Mouse (Mus musculus): ENCODE data around the gene Cd9. TPM values are rescaled to one million over a fixed set of nuclear protein-coding genes. Genes with fewer than 3 reads are reported as not detected.

The Cd9 gene
- polyA plus RNA-seq, 1 experiment from 2014 or later, result 93.3 TPM

GRCm38 (mm10) chr6:125480396-125481361 lies 13.9 kb downstream of the Cd9 start:
- 16% methylated on average over 12 of the region's 12 CpGs for WGBS (ENCODE audit: insufficient replicate concordance)
- ATAC-seq, result peak; percentile 49
- H3K27ac ChIP-seq, result peak overlapping the region; percentile 81
- H3K27me3 ChIP-seq (replicated peaks), result no peaks in the 10 kb centered on the region
- 0 out of 2 replicates have a peak overlapping the region, but pooled peaks have one; percentile 5 for H3K4me3 ChIP-seq
- H3K9me3 ChIP-seq (replicated peaks), result no peaks in the 10 kb centered on the region
- H3K4me2 ChIP-seq, result peak overlapping the region; percentile 56
- no peaks in the 10 kb centered on the region for H3K36me3 ChIP-seq
- peak overlapping the region; percentile 35 for H3K9ac ChIP-seq
- H3K4me1 ChIP-seq, result peaks cover 97% of the 10 kb centered on the region

- Histone ChIP-seq H3K36me3 (no peaks in the 10 kb centered on the region), H3K9me3 (replicated peaks) (no peaks in the 10 kb centered on the region), H3K9ac (no peak overlapping the region), H3K27me3 (replicated peaks) (no peaks in the 10 kb centered on the region), H3K4me3 (no peak overlapping the region), H3K4me1 (peaks cover 98% of the 10 kb centered on the region), H3K4me2 (no peak overlapping the region), H3K27ac (0 out of 2 replicates have a peak overlapping the region, but pooled peaks have one; percentile 81)
- WGBS (ENCODE audit: insufficient replicate concordance), result 69% methylated on average over 9 of the region's 9 CpGs
- no peak for ATAC-seq
These were observed 15.2 kb downstream of the Cd9 start for GRCm38 (mm10) chr6:125479359-125479758.

DNA sequence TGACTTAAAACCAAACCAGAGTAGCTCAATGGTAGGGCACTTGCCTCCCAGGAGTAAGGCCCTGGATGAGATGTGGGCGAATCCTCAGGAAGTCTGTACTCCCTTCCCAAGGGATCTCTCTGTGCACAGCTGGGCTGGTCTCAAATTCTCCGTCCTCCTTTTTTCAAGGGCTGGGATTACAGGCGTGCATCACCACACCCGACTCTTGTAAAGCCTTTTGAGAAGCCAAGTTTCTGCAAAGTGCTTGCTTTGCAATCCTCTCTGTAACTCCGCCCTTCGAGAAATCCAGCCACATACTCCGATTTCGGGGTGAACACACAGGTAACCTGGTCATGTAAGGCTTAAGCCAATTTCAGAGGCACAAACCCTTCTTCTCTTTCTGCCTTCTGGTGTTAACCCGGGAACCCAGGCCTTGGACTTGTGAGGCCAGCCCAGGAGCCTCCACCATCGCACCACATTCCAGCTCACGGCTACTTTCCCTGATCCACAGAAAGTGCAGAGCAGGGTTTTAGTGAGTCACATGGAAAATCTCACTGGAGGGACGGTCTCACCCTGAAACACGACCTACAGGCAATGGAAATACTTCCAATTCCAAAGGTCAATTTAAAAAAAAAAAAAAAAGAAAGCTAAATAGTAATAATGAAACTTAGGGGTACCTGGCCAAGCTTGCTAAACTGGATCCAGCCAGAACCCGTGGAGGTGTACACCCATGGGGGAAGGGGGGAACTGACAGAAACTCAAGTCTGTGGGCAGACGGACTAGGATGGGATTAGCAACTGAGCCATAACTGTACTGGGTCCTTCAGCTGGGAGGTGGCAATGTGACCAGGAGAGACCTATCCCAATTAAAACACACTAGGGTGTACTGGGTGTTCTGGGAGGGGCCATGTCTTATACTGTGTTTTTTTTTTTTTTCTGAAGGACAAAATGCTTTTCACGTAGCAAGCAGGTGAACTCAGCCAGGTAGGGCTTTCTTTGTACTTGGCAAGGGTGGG lies 16.2 kb downstream of the Cd9 start:
- Histone ChIP-seq H3K4me3 (no peak overlapping the region), H3K9me3 (replicated peaks) (no peaks in the 10 kb centered on the region), H3K4me1 (peaks cover 98% of the 10 kb centered on the region), H3K9ac (no peak overlapping the region), H3K27ac (no peak overlapping the region), H3K36me3 (no peaks in the 10 kb centered on the region), H3K27me3 (replicated peaks) (no peaks in the 10 kb centered on the region), H3K4me2 (no peak overlapping the region)
- no peak for ATAC-seq
- 72% methylated on average over 16 of the region's 16 CpGs for WGBS (ENCODE audit: insufficient replicate concordance)

- Histone ChIP-seq H3K27me3 (replicated peaks) (no peaks in the 10 kb centered on the region), H3K27ac (peak overlapping the region; percentile 42; the same call in 1 of the 2 replicates), H3K4me3 (no peak overlapping the region), H3K9ac (no peak overlapping the region), H3K4me1 (peaks cover 98% of the 10 kb centered on the region), H3K36me3 (no peaks in the 10 kb centered on the region), H3K4me2 (no peak overlapping the region), H3K9me3 (replicated peaks) (no peaks in the 10 kb centered on the region)
- WGBS (ENCODE audit: insufficient replicate concordance), result 68% methylated on average over 9 of the region's 9 CpGs
- no peak for ATAC-seq
These were observed 17.6 kb downstream of the Cd9 start for GRCm38 (mm10) chr6:125476826-125477589.

- no peak for ATAC-seq
- Histone ChIP-seq H3K4me2 (no peak overlapping the region), H3K9me3 (replicated peaks) (no peaks in the 10 kb centered on the region), H3K4me1 (peaks cover 97% of the 10 kb centered on the region), H3K9ac (no peak overlapping the region; the same call in 1 of the 2 replicates), H3K36me3 (no peaks in the 10 kb centered on the region), H3K27ac (peak overlapping the region; percentile 42; the same call in 1 of the 2 replicates), H3K27me3 (replicated peaks) (no peaks in the 10 kb centered on the region), H3K4me3 (no peak overlapping the region)
- 25% methylated on average over 8 of the region's 8 CpGs for WGBS (ENCODE audit: insufficient replicate concordance)
These were observed 18.5 kb downstream of the Cd9 start for GRCm38 (mm10) chr6:125476090-125476489.

DNA sequence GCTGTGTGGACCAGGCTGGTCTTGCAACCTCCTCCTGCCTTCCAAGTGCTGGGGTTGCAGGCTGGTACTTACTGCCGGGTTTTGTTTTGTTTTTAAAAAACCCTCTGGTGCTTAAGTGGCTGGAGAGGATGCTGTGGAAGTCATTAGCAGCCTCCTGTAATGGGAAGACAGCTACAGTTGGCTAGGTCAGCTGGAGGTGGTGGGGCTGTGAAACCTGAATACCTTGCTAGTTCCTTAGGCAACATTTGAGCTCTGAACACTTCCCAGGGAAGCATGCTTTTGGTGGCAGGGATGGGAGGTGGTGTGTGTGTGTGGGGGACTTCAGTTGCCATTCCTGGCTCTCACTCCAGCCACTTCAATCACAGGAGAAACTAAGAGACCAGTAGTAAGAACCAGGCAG lies 19.4 kb downstream of the Cd9 start:
- 47% methylated on average over 1 of the region's 1 CpGs for WGBS (ENCODE audit: insufficient replicate concordance)
- Histone ChIP-seq H3K4me2 (no peak overlapping the region), H3K36me3 (no peaks in the 10 kb centered on the region), H3K27me3 (replicated peaks) (no peaks in the 10 kb centered on the region), H3K4me3 (no peak overlapping the region), H3K4me1 (peaks cover 93% of the 10 kb centered on the region), H3K27ac (peak overlapping the region; percentile 13; the same call in 1 of the 2 replicates), H3K9me3 (replicated peaks) (no peaks in the 10 kb centered on the region), H3K9ac (no peak overlapping the region)
- no peak for ATAC-seq

DNA sequence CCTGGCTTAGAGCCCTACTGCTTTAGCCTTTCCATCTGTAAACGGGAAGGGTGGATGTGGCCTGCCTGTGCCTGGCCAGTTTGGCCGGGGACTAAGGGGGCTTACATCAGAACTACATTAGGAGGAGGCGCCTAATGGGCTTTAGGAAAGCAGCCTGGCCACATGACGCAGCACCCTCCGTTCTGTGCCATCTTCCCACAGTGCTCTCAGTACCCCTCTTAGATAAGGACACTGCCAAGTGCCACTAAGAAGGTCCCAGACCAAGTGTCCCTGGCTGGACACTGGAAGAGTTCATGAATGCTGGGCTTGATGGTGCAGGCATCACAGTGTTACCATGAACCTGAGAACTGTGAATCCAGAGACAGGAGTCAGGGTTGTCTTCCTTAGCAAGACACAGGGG lies 20.7 kb downstream of the Cd9 start:
- Histone ChIP-seq H3K4me2 (peak overlapping the region; percentile 62), H3K4me1 (peaks cover 81% of the 10 kb centered on the region), H3K27me3 (replicated peaks) (no peaks in the 10 kb centered on the region), H3K36me3 (no peaks in the 10 kb centered on the region), H3K4me3 (0 out of 2 replicates have a peak overlapping the region, but pooled peaks have one; percentile 10), H3K9ac (peak overlapping the region; percentile 54), H3K9me3 (replicated peaks) (no peaks in the 10 kb centered on the region), H3K27ac (peak overlapping the region; percentile 91)
- ATAC-seq, result peak; percentile 8; the same call in 1 of the 2 replicates
- 41% methylated on average over 5 of the region's 5 CpGs for WGBS (ENCODE audit: insufficient replicate concordance)

DNA sequence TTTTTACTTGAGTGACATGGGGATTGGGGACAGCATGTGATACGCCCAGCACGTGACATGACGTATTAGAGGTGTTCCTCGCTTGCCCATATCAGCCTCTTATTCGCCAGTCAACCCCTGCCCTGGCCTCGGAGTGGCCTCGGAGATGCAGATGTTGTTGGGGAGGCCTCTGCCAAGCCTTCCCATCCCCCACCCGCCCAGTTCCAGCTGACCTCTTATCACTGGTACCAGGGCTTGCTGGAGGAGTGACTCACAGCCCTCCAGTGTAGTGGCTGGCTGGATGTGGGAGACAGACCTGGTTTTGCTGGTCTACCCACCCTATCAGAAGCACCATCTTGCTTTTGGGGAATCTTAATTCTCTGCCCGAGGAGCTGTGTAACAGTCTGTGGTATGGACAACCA lies 21.3 kb downstream of the Cd9 start:
- no peaks in the 10 kb centered on the region for H3K36me3 ChIP-seq
- no peaks in the 10 kb centered on the region for H3K9me3 ChIP-seq (replicated peaks)
- peaks cover 81% of the 10 kb centered on the region for H3K4me1 ChIP-seq
- 25% methylated on average over 9 of the region's 9 CpGs for WGBS (ENCODE audit: insufficient replicate concordance)
- peak overlapping the region; percentile 62 for H3K4me2 ChIP-seq
- H3K27ac ChIP-seq, result peak overlapping the region; percentile 91
- peak overlapping the region; percentile 10; the same call in 1 of the 2 replicates for H3K4me3 ChIP-seq
- H3K9ac ChIP-seq, result peak overlapping the region; percentile 54; the same call in 1 of the 2 replicates
- ATAC-seq, result peak; percentile 95
- no peaks in the 10 kb centered on the region for H3K27me3 ChIP-seq (replicated peaks)

GRCm38 (mm10) chr6:125471921-125472320 lies 22.7 kb downstream of the Cd9 start:
- Histone ChIP-seq H3K4me1 (peaks cover 76% of the 10 kb centered on the region), H3K36me3 (no peaks in the 10 kb centered on the region), H3K27me3 (replicated peaks) (no peaks in the 10 kb centered on the region), H3K27ac (0 out of 2 replicates have a peak overlapping the region, but pooled peaks have one; percentile 91), H3K9me3 (replicated peaks) (no peaks in the 10 kb centered on the region), H3K4me2 (no peak overlapping the region), H3K9ac (no peak overlapping the region), H3K4me3 (no peak overlapping the region)
- no peak for ATAC-seq
- 38% methylated on average over 4 of the region's 4 CpGs for WGBS (ENCODE audit: insufficient replicate concordance)

DNA sequence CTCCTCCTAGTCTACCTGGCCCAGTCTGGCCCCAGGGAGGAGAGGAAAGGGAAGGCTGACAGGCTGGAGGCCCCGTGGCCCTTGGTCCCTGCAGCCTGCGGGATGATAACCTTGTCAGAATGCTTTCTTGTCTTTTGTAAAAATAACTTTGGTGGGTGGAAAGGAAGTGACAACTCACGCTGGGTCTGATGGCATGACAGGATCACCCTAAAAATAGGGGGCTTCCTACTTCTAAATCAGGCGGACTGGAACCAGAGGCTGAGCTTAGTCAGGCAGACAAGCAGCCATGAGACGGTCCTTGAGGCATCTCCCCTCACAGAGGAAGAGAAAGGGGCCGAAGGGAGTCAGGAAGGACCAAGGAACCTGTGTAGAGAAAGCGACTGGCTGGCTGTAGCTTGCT lies 23.3 kb downstream of the Cd9 start:
- no peak overlapping the region for H3K4me2 ChIP-seq
- H3K4me3 ChIP-seq, result no peak overlapping the region
- H3K27ac ChIP-seq, result no peak overlapping the region; the same call in 1 of the 2 replicates
- no peak for ATAC-seq
- no peaks in the 10 kb centered on the region for H3K27me3 ChIP-seq (replicated peaks)
- peaks cover 70% of the 10 kb centered on the region for H3K4me1 ChIP-seq
- no peaks in the 10 kb centered on the region for H3K9me3 ChIP-seq (replicated peaks)
- no peaks in the 10 kb centered on the region for H3K36me3 ChIP-seq
- 37% methylated on average over 7 of the region's 7 CpGs for WGBS (ENCODE audit: insufficient replicate concordance)
- no peak overlapping the region for H3K9ac ChIP-seq

GRCm38 (mm10) chr6:125470616-125471015 lies 24.0 kb downstream of the Cd9 start:
- no peak overlapping the region for H3K4me2 ChIP-seq
- peaks cover 63% of the 10 kb centered on the region for H3K4me1 ChIP-seq
- H3K9ac ChIP-seq, result no peak overlapping the region
- no peak for ATAC-seq
- no peak overlapping the region for H3K27ac ChIP-seq
- 80% methylated on average over 5 of the region's 5 CpGs for WGBS (ENCODE audit: insufficient replicate concordance)
- H3K27me3 ChIP-seq (replicated peaks), result no peaks in the 10 kb centered on the region
- no peaks in the 10 kb centered on the region for H3K36me3 ChIP-seq
- no peaks in the 10 kb centered on the region for H3K9me3 ChIP-seq (replicated peaks)
- no peak overlapping the region for H3K4me3 ChIP-seq

All from liver, embryonic 12.5 days (tissue).